Mouse (Mus musculus): ENCODE data around the gene Gse1. TPM values are rescaled to one million over a fixed set of nuclear protein-coding genes. Genes with fewer than 3 reads are reported as not detected.

Gse1 gene
- total and polyA plus RNA-seq, 3 experiments, result 12.1 to 24.3 (median 21.0) TPM

DNA sequence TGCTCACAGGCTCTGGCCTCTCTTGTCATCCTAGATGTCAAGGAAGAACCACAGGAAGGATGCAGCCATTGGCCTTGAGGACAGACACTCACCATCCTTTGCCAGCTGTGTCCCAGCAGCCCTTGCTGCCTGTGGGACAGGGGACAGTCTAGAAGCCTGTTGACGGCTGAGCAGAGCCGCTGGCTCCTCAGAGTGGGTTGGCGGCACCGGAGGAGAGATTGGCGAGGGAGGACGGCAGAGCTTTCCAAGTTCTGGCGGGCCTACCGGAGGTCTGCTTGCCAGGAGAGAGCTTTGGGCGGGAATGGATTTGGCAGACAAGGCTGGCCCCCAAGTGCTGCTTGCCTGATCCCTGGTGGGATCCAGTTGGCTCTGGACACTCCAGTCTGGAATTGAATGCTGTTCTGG, 165.6 kb downstream of the Gse1 start:
- H3K36me3 ChIP-seq (ENCODE audit: control insufficient read depth, insufficient read depth, low read length), result no peaks in the 10 kb centered on the region
- intact Hi-C loops (cut with DNase I), result no loop called here
- H3K4me1 ChIP-seq (ENCODE audit: control insufficient read depth, insufficient read depth, low read length), result peaks cover 11% of the 10 kb centered on the region
- TF ChIP-seq POLR2A (IDR thresholded peaks at IDR 0.05; ENCODE audit: insufficient read depth, low read depth, low read length), result no peak
- no peak for TF ChIP-seq CTCF (IDR thresholded peaks at IDR 0.05)
- no peak for TF ChIP-seq EP300 (IDR thresholded peaks at IDR 0.05; ENCODE audit: insufficient read depth, low read depth, low read length)
- no peak overlapping the region for H3K4me3 ChIP-seq
- H3K79me2 ChIP-seq (replicated peaks; ENCODE audit: control insufficient read depth, insufficient read depth, low read length), result no peaks in the 10 kb centered on the region
- H3K27ac ChIP-seq, result no peak overlapping the region
- H3K27me3 ChIP-seq (ENCODE audit: control insufficient read depth, insufficient read depth, low read length), result no peaks in the 10 kb centered on the region
- no peak overlapping the region for H3K9ac ChIP-seq (ENCODE audit: low read depth, low read length)
- DNase-seq, result peak in 1 of 2 experiments; percentile 63
- 40% methylated on average over 9 of the region's 9 CpGs for WGBS

DNA sequence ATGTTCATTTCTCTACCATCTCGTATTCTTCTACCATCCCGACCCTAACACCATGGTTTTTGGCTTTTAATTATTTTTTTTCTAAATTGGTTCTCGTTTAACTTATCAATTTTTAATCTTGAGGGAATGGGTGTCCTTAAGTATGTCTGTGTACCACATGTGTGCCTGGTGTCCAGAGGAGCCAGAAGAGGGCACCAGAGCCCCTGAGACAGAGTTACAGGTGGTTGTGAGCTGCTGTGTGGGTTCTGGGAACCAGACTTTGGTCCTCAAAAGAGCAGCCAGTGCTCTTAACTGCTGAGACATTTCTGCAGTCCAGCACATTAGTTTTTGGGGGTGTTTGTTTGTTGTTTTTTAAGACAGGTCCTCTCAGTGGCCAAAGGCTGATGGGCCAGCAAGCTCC, 167.6 kb downstream of the Gse1 start:
- Histone ChIP-seq H3K79me2 (replicated peaks; ENCODE audit: control insufficient read depth, insufficient read depth, low read length) (no peaks in the 10 kb centered on the region), H3K36me3 (ENCODE audit: control insufficient read depth, insufficient read depth, low read length) (no peaks in the 10 kb centered on the region), H3K27ac (no peak overlapping the region), H3K4me3 (no peak overlapping the region), H3K27me3 (ENCODE audit: control insufficient read depth, insufficient read depth, low read length) (no peaks in the 10 kb centered on the region), H3K9ac (ENCODE audit: low read depth, low read length) (no peak overlapping the region), H3K4me1 (ENCODE audit: control insufficient read depth, insufficient read depth, low read length) (peaks cover 11% of the 10 kb centered on the region)
- WGBS, result 96% methylated on average over 3 of the region's 3 CpGs
- TF ChIP-seq CTCF (IDR thresholded peaks at IDR 0.05) (0 out of 2 replicates have a peak, but pooled peaks have one; percentile 10), POLR2A (IDR thresholded peaks at IDR 0.05; ENCODE audit: insufficient read depth, low read depth, low read length) (no peak), EP300 (IDR thresholded peaks at IDR 0.05; ENCODE audit: insufficient read depth, low read depth, low read length) (no peak)
- DNase-seq, result no peak
- intact Hi-C loops (cut with DNase I), result no loop called here

DNA sequence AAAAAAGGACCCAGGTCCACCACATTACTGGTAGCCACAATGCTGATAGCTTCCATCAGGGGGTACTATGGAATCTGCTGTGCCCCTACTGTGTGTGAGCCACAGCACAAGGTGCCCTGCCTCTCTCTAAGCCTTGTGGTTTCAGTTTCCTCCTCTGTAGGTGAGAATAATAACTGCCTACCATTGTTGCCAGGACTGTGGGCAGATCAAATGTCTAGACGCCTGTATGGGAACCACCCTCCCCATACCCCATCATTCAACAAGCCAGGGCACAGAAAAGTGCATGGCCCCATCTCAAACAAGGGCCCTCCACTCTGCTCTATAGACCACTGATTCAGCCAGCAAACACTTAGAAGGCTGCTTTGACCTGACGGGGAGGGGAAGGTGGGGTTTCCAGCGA, 168.5 kb downstream of the Gse1 start:
- TF ChIP-seq CTCF (IDR thresholded peaks at IDR 0.05), result no peak
- no peak for TF ChIP-seq EP300 (IDR thresholded peaks at IDR 0.05; ENCODE audit: insufficient read depth, low read depth, low read length)
- WGBS, result 71% methylated on average over 3 of the region's 3 CpGs
- no peak overlapping the region for H3K27ac ChIP-seq
- no peaks in the 10 kb centered on the region for H3K36me3 ChIP-seq (ENCODE audit: control insufficient read depth, insufficient read depth, low read length)
- H3K4me3 ChIP-seq, result no peak overlapping the region
- no peaks in the 10 kb centered on the region for H3K79me2 ChIP-seq (replicated peaks; ENCODE audit: control insufficient read depth, insufficient read depth, low read length)
- peaks cover 9% of the 10 kb centered on the region for H3K4me1 ChIP-seq (ENCODE audit: control insufficient read depth, insufficient read depth, low read length)
- intact Hi-C loops (cut with DNase I), result no loop called here
- no peaks in the 10 kb centered on the region for H3K27me3 ChIP-seq (ENCODE audit: control insufficient read depth, insufficient read depth, low read length)
- DNase-seq, result no peak
- no peak overlapping the region for H3K9ac ChIP-seq (ENCODE audit: low read depth, low read length)

DNA sequence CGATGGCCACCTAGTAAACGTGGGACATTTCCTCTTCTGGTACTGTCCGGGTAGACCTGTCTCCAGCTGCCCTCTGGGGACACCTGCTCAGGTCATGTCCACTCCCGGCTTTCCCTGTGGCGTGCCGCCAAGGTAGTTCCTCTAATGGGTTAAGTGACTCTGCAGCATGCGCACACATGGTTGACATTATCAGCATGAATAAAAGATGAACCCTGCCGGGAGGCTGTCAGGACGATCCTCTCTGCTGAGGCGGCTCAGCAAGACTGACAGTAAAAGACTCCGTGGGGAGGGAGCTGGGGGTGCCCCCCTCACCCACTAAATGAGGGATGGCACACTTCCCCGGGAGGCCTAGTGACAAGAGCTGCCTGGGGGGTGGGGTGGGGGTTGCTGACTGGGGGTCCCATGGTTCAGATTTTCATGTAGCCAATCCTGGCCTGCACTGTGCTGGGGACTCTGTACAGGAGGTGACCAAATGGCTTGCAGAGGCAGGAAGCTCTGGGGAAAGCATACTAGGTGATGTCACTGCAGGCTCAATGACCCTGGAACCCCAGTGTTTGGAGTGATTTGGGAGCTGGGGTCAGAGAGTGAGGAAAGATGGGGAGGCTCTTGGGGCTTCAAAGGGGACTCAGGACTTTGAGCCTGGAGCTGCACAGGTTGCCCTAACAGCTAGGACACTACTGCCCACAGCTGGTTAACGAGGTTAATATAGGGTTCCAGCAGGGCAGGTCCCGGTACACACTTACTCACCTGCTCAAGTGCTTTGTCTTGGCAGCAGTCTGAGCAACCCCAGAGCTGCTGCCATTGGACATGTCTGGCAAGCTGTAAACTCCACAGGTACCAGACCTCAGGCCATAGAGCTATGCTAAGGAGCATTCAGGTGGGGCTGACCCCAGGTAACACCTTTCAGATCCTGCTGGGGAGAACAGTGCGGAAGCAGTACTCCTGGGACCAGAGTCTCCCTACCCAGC, 169.5 kb downstream of the Gse1 start:
- Histone ChIP-seq H3K79me2 (replicated peaks; ENCODE audit: control insufficient read depth, insufficient read depth, low read length) (no peaks in the 10 kb centered on the region), H3K4me3 (no peak overlapping the region), H3K9ac (ENCODE audit: low read depth, low read length) (no peak overlapping the region), H3K36me3 (ENCODE audit: control insufficient read depth, insufficient read depth, low read length) (no peaks in the 10 kb centered on the region), H3K27ac (no peak overlapping the region), H3K27me3 (ENCODE audit: control insufficient read depth, insufficient read depth, low read length) (no peaks in the 10 kb centered on the region), H3K4me1 (ENCODE audit: control insufficient read depth, insufficient read depth, low read length) (peaks cover 9% of the 10 kb centered on the region)
- TF ChIP-seq POLR2A (IDR thresholded peaks at IDR 0.05; ENCODE audit: insufficient read depth, low read depth, low read length), result no peak
- no peak for TF ChIP-seq EP300 (IDR thresholded peaks at IDR 0.05; ENCODE audit: insufficient read depth, low read depth, low read length)
- no peak for TF ChIP-seq CTCF (IDR thresholded peaks at IDR 0.05)
- WGBS, result 72% methylated on average over 15 of the region's 15 CpGs
- no peak for DNase-seq
- intact Hi-C loops (cut with DNase I), result no loop called here

DNA sequence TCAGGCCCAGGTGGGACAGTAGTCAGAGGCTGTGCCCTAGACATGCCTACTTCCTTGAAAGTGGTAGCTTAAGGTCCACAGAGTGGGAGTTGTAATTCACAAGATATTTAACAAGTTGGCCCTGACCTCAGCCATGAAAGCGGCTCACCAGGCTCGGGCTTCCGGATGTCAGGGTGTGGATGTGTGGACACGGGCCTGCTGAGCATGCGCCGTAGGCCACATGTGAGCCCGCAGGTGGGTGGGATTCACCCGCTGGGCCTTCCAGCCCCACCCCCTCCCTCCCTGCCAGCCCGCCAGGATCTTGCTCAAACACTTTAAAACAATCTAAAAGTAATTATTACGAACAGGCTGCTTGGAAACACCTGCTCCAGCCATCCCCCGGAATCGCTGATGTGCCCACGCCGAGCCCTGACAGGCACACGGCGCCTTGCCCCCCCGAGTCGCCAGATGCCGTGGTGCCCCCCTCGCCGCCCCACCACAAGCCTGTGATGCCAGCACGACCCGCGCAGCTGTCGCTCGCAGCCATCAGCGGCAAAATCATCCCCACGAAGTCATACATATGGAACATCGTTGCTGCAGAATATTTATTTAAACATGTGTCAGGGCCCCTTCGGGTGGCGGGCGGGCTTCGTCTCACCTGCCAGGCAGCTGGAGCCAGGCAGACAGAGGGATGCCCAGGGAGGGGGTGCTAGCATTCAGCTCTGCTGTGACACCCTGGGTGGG, 171.1 kb downstream of the Gse1 start:
- no peak for DNase-seq
- TF ChIP-seq POLR2A (IDR thresholded peaks at IDR 0.05; ENCODE audit: insufficient read depth, low read depth, low read length) (no peak), CTCF (IDR thresholded peaks at IDR 0.05) (no peak), EP300 (IDR thresholded peaks at IDR 0.05; ENCODE audit: insufficient read depth, low read depth, low read length) (no peak)
- Histone ChIP-seq H3K9ac (ENCODE audit: low read depth, low read length) (no peak overlapping the region), H3K79me2 (replicated peaks; ENCODE audit: control insufficient read depth, insufficient read depth, low read length) (no peaks in the 10 kb centered on the region), H3K4me1 (ENCODE audit: control insufficient read depth, insufficient read depth, low read length) (no peaks in the 10 kb centered on the region), H3K36me3 (ENCODE audit: control insufficient read depth, insufficient read depth, low read length) (no peaks in the 10 kb centered on the region), H3K27me3 (ENCODE audit: control insufficient read depth, insufficient read depth, low read length) (no peaks in the 10 kb centered on the region), H3K27ac (no peak overlapping the region), H3K4me3 (no peak overlapping the region)
- intact Hi-C loops (cut with DNase I), result no loop called here
- 81% methylated on average over 33 of the region's 33 CpGs for WGBS

DNA sequence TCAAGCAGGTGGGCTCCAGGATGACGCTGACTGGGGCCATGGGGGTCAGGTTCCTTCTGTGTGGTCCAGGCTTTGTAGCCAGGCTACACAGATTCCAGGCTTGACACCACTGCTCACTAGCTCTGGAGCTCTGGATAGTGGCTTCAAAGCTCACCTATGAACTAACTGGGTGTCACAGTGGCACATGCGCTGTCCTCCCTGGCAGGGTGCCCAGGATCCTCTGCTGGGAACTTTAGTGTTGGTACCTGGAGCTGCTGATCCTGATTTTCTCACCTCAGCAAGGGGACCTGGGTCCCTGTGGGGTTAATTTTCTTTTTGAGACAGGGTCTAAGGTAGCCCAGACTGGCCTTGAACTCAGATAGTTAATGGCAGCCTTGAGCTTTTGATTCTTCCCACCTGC, 173.0 kb downstream of the Gse1 start:
- intact Hi-C loops (cut with DNase I), result no loop called here
- Histone ChIP-seq H3K27ac (no peak overlapping the region), H3K4me3 (no peak overlapping the region), H3K9ac (ENCODE audit: low read depth, low read length) (no peak overlapping the region), H3K27me3 (ENCODE audit: control insufficient read depth, insufficient read depth, low read length) (no peaks in the 10 kb centered on the region), H3K4me1 (ENCODE audit: control insufficient read depth, insufficient read depth, low read length) (no peaks in the 10 kb centered on the region), H3K36me3 (ENCODE audit: control insufficient read depth, insufficient read depth, low read length) (no peaks in the 10 kb centered on the region), H3K79me2 (replicated peaks; ENCODE audit: control insufficient read depth, insufficient read depth, low read length) (no peaks in the 10 kb centered on the region)
- 89% methylated on average over 2 of the region's 2 CpGs for WGBS
- DNase-seq, result no peak
- TF ChIP-seq POLR2A (IDR thresholded peaks at IDR 0.05; ENCODE audit: insufficient read depth, low read depth, low read length) (no peak), CTCF (IDR thresholded peaks at IDR 0.05) (no peak), EP300 (IDR thresholded peaks at IDR 0.05; ENCODE audit: insufficient read depth, low read depth, low read length) (no peak)

Measured in heart, adult 2 months (tissue).